Mouse (Mus musculus) kidney, embryonic 14.5 days (tissue): ENCODE results near the gene Hspa1a. TPM values are rescaled to one million over a fixed set of nuclear protein-coding genes. Genes with fewer than 3 reads are reported as not detected.
"Not testable (repeated sequence)": the region's sequence is repeated elsewhere in the genome, so short reads cannot be mapped to it uniquely, and the experiment has no call there.

ENCODE experiments used
- ATAC-seq: fragments of 200-750 bp; cut with Nextera tagmentation; 2 replicates; pipeline ENCODE4 v1.8.0; 2017; ENCODE audit warnings: moderate number of reproducible peaks, mild to moderate bottlenecking, moderate TSS enrichment, moderate library complexity; ENCODE audit not compliant: low FRiP score, low TSS enrichment
- H3K27ac ChIP-seq: fragments of 300-500 bp; sonication (generic); 2 replicates; pipeline ENCODE4 v1.5.1; 2014; ENCODE audit warnings: low read depth, mild to moderate bottlenecking, low read length, moderate library complexity, mixed read lengths
- H3K27me3 ChIP-seq: fragments of 300-500 bp; sonication (generic); 2 replicates; pipeline ENCODE4 v1.6.1; 2014; ENCODE audit warnings: mild to moderate bottlenecking, low read length; ENCODE audit not compliant: control insufficient read depth, insufficient read depth
- H3K36me3 ChIP-seq: fragments of 300-500 bp; sonication (generic); 2 replicates; pipeline ENCODE4 v1.6.1; 2014; ENCODE audit warnings: low read length, mixed read lengths; ENCODE audit not compliant: control insufficient read depth, insufficient read depth
- H3K4me1 ChIP-seq: fragments of 300-500 bp; sonication (generic); 2 replicates; pipeline ENCODE4 v1.6.1; 2014; ENCODE audit warnings: low read length, mixed read lengths; ENCODE audit not compliant: control insufficient read depth, insufficient read depth
- H3K4me2 ChIP-seq: fragments of 300-500 bp; sonication (generic); replicated peaks from 2 replicates; pipeline ENCODE4 v1.6.1; 2014; ENCODE audit warnings: low read depth, mild to moderate bottlenecking, low read length
- H3K4me3 ChIP-seq: fragments of 300-500 bp; sonication (generic); 2 replicates; pipeline ENCODE4 v1.5.1; 2014; ENCODE audit warnings: mild to moderate bottlenecking, low read length
- H3K9ac ChIP-seq: fragments of 300-500 bp; sonication (generic); 2 replicates; pipeline ENCODE4 v1.6.1; 2014; ENCODE audit warnings: low read depth, mild to moderate bottlenecking, low read length, moderate library complexity
- H3K9me3 ChIP-seq: fragments of 300-500 bp; sonication (generic); 2 replicates; pipeline ENCODE4 v1.6.1; 2016; ENCODE audit warnings: low read length; ENCODE audit not compliant: control insufficient read depth
- WGBS: fragments of 180-500 bp; shearing (Covaris S2); extraction: QIAGEN DNeasy Blood & Tissue Kit; methylation state at CpG from one replicate; pipeline ENCODE4 v1.1.7; 2014; 5-methylcytosine and 5-hydroxymethylcytosine counted together
- polyA plus RNA-seq: library from polyadenylated mRNA; unstranded; fragments of >200 nt; fragmentation: Nextera tagmentation; extraction: Ambion mirVana; gene quantifications from 2 replicates; pipeline ENCODE4 v1.2.1, GENCODE M21; 2014

Hspa1a gene
- polyA plus RNA-seq, 1 experiment from 2014 or later, result 4.3 TPM

DNA sequence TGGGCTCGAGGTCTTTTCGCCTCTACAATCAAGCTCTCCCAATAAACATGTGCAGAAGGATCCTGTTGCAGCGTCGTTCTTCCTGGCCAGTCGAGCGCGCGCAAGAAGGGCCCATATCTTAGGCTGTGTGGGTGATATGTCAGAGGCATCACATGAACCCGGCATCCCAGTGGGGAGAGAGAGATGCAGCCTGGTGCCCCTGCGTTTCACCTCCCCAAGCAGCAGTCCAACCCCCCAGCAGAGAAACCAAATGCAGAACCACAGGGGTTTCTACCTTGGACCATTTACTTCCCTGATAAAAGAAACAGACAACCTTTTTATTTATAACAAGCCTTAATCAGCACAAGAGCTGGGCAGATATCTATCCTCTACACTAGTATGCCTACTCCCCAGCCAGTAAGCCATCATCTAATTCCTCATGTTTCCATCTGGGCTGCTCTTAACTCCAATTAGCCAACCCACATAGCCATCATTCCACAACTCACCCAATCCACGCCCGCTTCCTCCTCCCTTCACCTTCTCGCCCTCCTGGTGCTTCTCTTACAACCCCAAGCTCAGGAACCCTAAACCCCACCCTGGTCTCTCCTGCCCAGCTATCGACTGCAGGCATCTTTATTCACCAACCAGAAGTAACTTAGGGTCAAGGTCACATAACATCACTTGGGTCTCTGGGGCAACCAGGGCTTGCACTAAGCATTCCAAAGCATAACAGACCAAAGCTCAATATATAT, 24.6 kb upstream of the Hspa1a start:
- H3K9ac ChIP-seq, result no peak overlapping the region
- H3K4me2 ChIP-seq, result no peak overlapping the region; the same call in 1 of the 2 replicates
- H3K4me1 ChIP-seq, result peaks cover 12% of the 10 kb centered on the region
- peak overlapping the region; percentile 6; the same call in 1 of the 2 replicates for H3K4me3 ChIP-seq
- WGBS, result 83% methylated on average over 12 of the region's 14 CpGs
- no peak overlapping the region for H3K27ac ChIP-seq
- H3K36me3 ChIP-seq, result peaks cover 17% of the 10 kb centered on the region; the same call in 1 of the 2 replicates
- H3K27me3 ChIP-seq, result no peaks in the 10 kb centered on the region
- no peak for ATAC-seq
- H3K9me3 ChIP-seq, result no peaks in the 10 kb centered on the region

DNA sequence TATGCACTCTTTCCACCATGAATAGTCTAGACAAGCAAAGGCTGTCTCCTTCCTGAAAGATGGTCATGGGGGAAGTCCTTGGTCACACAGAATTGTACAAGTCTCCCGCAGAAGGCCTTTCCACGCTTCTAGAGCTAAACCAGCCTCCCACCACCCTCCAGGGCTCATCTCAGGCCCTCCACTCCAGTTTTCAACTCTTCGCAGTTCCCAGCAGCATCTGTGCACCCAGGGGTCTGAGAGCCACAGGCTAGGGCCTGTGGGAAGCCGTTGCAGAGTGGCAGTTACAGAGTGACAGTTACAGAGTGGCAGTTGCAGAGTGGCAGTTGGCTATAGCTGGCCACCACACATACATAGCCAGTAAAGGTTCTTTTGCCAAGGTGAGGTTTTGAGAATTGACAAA, 24.0 kb upstream of the Hspa1a start:
- not testable (repeated sequence) for H3K4me3 ChIP-seq, H3K27ac ChIP-seq, ATAC-seq, H3K9me3 ChIP-seq, H3K27me3 ChIP-seq, H3K9ac ChIP-seq, H3K4me2 ChIP-seq
- WGBS, result 92% methylated on average over 4 of the region's 4 CpGs
- H3K4me1 ChIP-seq, result peaks cover 12% of the 10 kb centered on the region
- H3K36me3 ChIP-seq, result peaks cover 23% of the 10 kb centered on the region; the same call in 1 of the 2 replicates

DNA sequence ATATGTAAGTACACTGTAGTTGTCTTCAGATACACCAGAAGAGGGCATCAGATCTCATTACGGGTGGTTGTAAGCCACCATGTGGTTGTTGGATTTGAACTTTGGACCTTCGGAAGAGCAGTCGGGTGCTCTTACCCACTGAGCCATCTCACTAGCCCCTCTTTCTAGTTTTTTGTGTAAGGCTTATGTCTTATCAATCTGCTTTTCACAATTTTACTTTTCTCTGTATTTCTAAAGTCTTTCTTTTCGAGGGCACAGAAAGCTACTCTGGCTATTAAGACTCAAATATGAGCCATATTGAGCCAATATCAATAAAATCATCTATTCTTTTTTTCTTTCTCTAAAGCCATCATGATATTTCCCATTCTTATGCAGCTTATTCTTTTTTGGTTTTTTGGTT, 23.2 kb upstream of the Hspa1a start:
- H3K9ac ChIP-seq, H3K27me3 ChIP-seq, ATAC-seq, H3K27ac ChIP-seq, H3K4me2 ChIP-seq, H3K4me3 ChIP-seq, H3K9me3 ChIP-seq: not testable (repeated sequence)
- peaks cover 12% of the 10 kb centered on the region for H3K4me1 ChIP-seq
- peaks cover 26% of the 10 kb centered on the region; the same call in 1 of the 2 replicates for H3K36me3 ChIP-seq
- 92% methylated on average over 4 of the region's 4 CpGs for WGBS

DNA sequence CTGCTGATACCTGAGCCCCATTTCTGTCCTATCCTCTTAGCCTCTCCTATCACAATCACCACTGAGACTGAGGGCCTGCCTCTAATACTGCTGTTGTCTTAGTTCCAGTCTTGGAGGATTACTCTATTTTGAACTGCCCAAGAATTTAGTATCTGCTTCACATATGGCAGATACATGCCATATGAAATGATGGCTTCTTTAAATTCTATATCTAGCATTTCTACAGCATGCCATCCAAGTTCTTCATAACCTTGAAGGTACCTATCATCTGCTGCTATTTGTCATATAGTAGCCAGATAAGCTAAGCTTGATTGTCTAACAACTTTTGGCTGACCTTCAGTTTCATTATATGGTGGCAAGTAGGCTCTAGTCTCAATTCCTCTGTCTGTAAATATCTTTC, 22.8 kb upstream of the Hspa1a start:
- no peaks in the 10 kb centered on the region for H3K27me3 ChIP-seq
- no peak overlapping the region for H3K27ac ChIP-seq
- H3K36me3 ChIP-seq, result peaks cover 27% of the 10 kb centered on the region; the same call in 1 of the 2 replicates
- no peak overlapping the region for H3K9ac ChIP-seq
- H3K4me3 ChIP-seq, result no peak overlapping the region
- H3K4me2 ChIP-seq, result no peak overlapping the region
- peaks cover 9% of the 10 kb centered on the region for H3K4me1 ChIP-seq
- no peaks in the 10 kb centered on the region for H3K9me3 ChIP-seq
- no peak for ATAC-seq

DNA sequence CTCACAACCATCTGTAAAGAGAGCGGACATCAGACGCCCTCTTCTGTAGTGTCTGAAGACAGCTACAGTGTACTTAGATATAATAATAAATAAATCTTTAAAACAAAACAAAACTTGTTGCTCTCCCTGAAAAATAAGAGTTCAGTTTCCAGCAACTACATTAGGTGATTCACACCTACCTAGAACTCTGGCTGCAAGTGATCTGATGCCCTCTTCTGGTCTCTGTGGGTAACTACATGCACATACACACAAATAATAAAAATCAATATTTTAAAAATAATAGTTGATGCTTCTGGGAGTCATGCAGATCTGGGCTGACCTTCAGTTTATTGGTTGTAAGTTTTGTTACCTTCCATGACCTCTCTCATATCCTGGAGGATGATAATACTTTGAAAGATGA, 12.3 kb upstream of the Hspa1a start:
- H3K4me1 ChIP-seq, result peaks cover 8% of the 10 kb centered on the region; the same call in 1 of the 2 replicates
- 79% methylated on average over 2 of the region's 2 CpGs for WGBS
- no peak overlapping the region for H3K4me3 ChIP-seq
- no peak for ATAC-seq
- H3K36me3 ChIP-seq, result peaks cover 30% of the 10 kb centered on the region
- H3K4me2 ChIP-seq, result no peak overlapping the region
- H3K27ac ChIP-seq, result no peak overlapping the region
- no peaks in the 10 kb centered on the region for H3K9me3 ChIP-seq
- H3K9ac ChIP-seq, result no peak overlapping the region
- H3K27me3 ChIP-seq, result no peaks in the 10 kb centered on the region

DNA sequence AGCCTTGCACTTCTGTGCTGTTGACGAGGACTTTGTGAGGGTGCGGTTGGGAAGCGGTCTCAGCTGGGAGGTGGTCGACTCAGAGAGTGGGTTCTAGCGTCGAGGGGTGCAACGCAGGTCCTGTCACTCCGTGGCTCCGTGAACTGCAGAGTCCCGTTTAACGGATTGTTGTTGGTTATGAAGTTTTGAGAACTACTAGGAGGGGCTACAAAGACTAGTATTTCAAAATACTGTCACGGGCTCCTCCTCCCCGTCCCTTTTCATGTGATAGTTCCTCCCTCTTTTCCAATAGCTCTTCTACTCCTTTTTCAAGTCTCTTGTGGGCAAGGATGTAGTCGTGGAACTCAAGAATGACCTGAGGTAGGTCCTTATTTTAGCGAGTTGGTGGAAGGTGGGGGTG, 10.4 kb upstream of the Hspa1a start:
- no peaks in the 10 kb centered on the region for H3K27me3 ChIP-seq
- H3K4me1 ChIP-seq, result peaks cover 8% of the 10 kb centered on the region; the same call in 1 of the 2 replicates
- whole genome bisulfite sequencing, result under 1% methylated on average over 15 of the region's 15 CpGs
- no peak; the same call in 1 of the 2 replicates for ATAC-seq
- peak overlapping the region; percentile 99 for H3K27ac ChIP-seq
- H3K36me3 ChIP-seq, result peaks cover 20% of the 10 kb centered on the region
- H3K4me3 ChIP-seq, result peak overlapping the region; percentile 84
- peak overlapping the region; percentile 71 for H3K4me2 ChIP-seq
- no peaks in the 10 kb centered on the region for H3K9me3 ChIP-seq
- peak overlapping the region; percentile 94 for H3K9ac ChIP-seq

DNA sequence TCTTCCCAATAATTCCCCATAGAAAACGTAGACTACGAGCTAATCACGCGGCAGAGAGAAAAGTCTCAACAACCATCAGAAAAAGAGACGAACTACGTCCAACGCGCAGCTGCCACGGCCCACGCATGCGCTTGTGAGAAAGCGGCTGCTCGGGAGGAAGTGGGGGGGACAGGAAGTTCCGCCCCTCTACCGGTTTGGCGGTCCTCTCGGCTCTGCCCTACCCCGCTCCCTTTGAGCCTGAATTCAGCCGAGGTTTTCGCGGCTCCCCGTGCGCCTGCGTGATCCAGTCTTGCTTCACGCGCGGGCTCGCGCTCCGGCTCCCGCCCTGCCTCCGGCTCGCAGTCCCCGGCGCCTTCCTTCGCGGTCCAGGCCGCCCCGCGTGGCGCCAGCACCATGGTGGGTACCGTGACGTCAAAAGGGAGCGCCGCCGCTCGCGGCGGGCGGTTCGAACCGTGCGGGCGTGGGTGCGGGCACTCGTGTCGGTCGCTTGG, 9.8 kb upstream of the Hspa1a start, which contains the start of gene Lsm2:
TSS of gene Lsm2 (plus strand) at position 173 of the 491 bp plus-strand sequence.
- peaks cover 8% of the 10 kb centered on the region; the same call in 1 of the 2 replicates for H3K4me1 ChIP-seq
- peak; percentile 95 for ATAC-seq
- no peaks in the 10 kb centered on the region for H3K27me3 ChIP-seq
- H3K4me2 ChIP-seq, result peak within 1 kb of the TSS; percentile 71
- WGBS, result 1% methylated on average over 57 of the region's 58 CpGs
- H3K4me3 ChIP-seq, result peak within 1 kb of the TSS; percentile 84
- H3K36me3 ChIP-seq, result peaks cover 19% of the 10 kb centered on the region
- H3K27ac ChIP-seq, result peak within 1 kb of the TSS; percentile 99
- no peaks in the 10 kb centered on the region for H3K9me3 ChIP-seq
- H3K9ac ChIP-seq, result peak within 1 kb of the TSS; percentile 94

DNA sequence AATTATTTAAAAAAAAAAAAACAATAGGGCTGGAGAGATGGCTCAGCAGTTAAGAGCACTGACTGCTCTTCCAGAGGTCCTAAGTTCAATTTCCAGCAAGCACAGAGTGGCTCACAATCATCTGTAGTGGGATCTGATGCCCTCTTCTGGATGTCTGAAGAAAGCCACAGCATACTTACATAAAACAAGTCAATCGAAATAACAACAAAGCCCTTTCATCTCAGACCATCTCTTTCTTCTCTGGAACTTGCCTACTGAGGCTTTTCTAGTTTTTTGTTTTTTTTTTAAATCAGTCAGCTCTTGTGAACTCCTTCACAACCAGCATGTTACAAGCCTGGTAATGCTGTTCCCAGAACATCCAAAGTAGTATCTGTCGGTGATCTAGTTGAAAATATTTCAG, 8.7 kb upstream of the Hspa1a start:
- ATAC-seq, result no peak
- H3K4me3 ChIP-seq, result peak overlapping the region; percentile 84
- H3K27ac ChIP-seq, result peak overlapping the region; percentile 99; the same call in 1 of the 2 replicates
- 23% methylated on average over 2 of the region's 2 CpGs for WGBS
- peak overlapping the region; percentile 71 for H3K4me2 ChIP-seq
- H3K4me1 ChIP-seq, result peaks cover 8% of the 10 kb centered on the region; the same call in 1 of the 2 replicates
- H3K9me3 ChIP-seq, result no peaks in the 10 kb centered on the region
- peaks cover 8% of the 10 kb centered on the region for H3K36me3 ChIP-seq
- no peaks in the 10 kb centered on the region for H3K27me3 ChIP-seq
- peak overlapping the region; percentile 94; the same call in 1 of the 2 replicates for H3K9ac ChIP-seq

DNA sequence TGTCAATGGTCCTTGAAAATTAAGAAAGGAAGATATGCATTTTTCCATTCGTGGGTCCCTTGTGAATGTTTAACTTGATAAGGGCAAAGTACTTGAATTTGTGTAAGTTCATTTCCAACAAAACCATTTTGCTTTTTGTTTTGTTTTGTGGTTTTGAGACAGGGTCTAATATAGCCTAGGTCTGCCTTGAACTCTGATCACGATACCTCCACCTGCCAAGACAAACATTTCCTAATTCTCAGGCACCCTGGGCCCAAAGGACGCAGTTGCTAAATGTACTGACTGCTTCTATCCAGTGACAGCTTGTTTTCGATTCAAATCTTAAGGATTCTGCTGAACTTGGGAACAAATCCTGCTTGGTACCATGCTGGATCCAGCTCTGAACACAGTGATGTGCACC, 7.7 kb upstream of the Hspa1a start:
- WGBS, result 92% methylated on average over 4 of the region's 4 CpGs
- Histone ChIP-seq H3K27ac (no peak overlapping the region), H3K4me2 (no peak overlapping the region), H3K36me3 (no peaks in the 10 kb centered on the region), H3K4me1 (peaks cover 8% of the 10 kb centered on the region; the same call in 1 of the 2 replicates), H3K9me3 (no peaks in the 10 kb centered on the region), H3K27me3 (no peaks in the 10 kb centered on the region), H3K9ac (no peak overlapping the region), H3K4me3 (no peak overlapping the region)
- ATAC-seq, result no peak
